Mouse (Mus musculus): ENCODE data around the gene Zfp36l2. TPM values are rescaled to one million over a fixed set of nuclear protein-coding genes. Genes with fewer than 3 reads are reported as not detected.

Gene Zfp36l2
- polyA plus RNA-seq, 1 experiment from 2014 or later = 18.7 TPM

DNA sequence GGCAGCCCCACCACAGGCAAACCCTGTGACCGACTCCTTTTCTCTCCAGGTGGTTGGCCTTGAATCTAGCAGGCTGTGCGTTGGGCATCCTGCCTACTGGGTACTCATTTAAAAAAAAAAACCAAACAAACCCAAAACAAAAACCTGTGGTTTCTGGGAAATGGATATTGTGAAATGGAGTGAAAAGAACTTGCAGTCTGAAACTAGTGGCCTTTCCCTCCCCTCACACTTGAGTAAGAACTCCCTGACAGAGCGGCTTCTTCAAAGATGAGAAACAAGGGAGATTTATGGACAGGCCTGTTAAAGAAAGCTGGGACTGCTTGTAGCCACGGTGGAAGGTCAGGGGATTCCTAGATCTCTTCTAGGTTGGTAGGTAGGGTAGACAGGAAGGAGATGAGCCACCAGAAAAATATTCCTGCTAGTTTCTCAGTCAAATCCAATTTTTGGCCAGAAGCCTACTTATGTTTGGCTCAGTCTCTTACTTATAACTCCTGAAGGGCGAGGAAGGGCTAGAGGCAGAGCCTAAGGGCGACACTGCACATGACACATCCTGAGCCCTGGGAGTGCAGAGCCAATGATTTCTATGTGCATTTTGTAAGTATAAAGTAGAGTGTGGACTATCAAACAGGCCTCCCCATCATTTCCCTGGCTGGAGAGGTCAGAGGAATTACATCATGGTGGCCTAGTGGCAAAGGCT lies 27.7 kb upstream of the Zfp36l2 start:
- whole genome bisulfite sequencing = 68% methylated on average over 6 of the region's 6 CpGs
- Histone ChIP-seq H3K9ac (no peak overlapping the region), H3K36me3 (peaks cover 49% of the 10 kb centered on the region), H3K27ac (no peak overlapping the region; the same call in 1 of the 2 replicates), H3K4me3 (no peak overlapping the region), H3K27me3 (no peaks in the 10 kb centered on the region), H3K4me2 (replicated peaks) (no peak overlapping the region), H3K4me1 (no peaks in the 10 kb centered on the region), H3K9me3 (no peaks in the 10 kb centered on the region)
- ATAC-seq (ENCODE audit: low FRiP score, low read depth) = no peak

DNA sequence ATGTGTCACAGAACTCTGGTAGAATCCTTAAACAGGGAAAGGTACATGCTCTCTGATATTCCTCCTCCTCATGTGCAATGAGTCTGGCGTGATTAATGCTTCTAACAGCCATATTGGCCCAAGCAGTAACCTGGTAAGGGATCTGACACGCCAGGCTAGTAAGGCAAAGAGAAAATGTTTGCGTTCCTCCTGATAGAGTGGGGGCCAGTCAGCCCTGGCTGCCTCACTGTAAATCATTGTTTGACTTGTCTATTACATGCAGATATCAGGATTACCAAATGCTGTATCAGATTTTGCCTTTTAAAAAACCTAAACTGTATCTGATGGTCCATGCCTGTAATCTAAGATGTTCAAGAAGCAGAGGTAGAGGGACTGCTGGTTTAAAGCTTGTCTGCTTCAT lies 25.7 kb upstream of the Zfp36l2 start:
- Histone ChIP-seq H3K9ac (no peak overlapping the region), H3K4me2 (replicated peaks) (no peak overlapping the region), H3K9me3 (no peaks in the 10 kb centered on the region), H3K36me3 (peaks cover 32% of the 10 kb centered on the region), H3K4me3 (no peak overlapping the region), H3K27me3 (no peaks in the 10 kb centered on the region), H3K4me1 (no peaks in the 10 kb centered on the region), H3K27ac (no peak overlapping the region)
- ATAC-seq (ENCODE audit: low FRiP score, low read depth) = no peak
- 81% methylated on average over 3 of the region's 3 CpGs for WGBS

DNA sequence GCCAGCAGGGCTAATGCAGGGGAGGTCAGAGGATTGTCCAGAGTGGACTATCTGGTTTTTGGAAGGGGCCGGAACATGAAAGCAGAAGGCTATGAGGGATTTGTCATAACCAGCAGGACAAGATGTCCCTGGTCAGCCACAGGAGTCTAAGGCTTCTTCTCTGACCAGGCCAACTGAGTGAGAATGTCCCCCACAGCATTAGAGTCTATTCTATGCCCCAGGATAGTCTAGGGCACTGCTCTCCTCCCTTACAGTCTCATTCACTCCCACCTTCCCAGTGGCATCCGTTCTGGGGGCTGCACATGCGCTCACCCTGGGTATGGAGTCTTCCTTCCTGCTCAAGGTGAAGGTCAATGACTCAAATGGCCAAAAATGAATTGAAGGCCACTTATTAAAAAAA lies 19.9 kb upstream of the Zfp36l2 start:
- WGBS = 97% methylated on average over 3 of the region's 3 CpGs
- no peak for ATAC-seq (ENCODE audit: low FRiP score, low read depth)

DNA sequence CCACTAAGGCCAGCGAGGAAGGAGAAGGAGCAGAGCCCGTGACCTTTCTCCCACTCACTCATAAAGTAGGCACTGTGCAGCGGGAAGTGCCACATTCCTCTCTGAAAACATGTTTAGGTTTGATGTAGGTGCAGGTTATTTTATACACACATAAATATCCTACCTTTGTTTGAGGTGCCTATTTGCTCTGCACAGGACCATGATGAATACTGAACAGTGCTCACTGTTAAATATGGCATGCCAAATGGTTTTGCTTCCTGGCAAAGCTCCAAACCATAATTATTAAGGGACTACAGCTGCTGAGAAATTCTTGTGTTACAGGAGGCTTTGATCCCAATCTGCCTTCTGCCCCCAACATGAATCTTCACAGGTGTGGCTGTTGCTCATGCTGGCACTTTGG lies 18.5 kb upstream of the Zfp36l2 start:
- H3K4me2 ChIP-seq (replicated peaks) = no peak overlapping the region
- peaks cover 13% of the 10 kb centered on the region for H3K36me3 ChIP-seq
- H3K4me3 ChIP-seq = no peak overlapping the region
- peak; percentile 46 for ATAC-seq (ENCODE audit: low FRiP score, low read depth)
- 31% methylated on average over 3 of the region's 3 CpGs for WGBS
- H3K27ac ChIP-seq = peak overlapping the region; percentile 44; the same call in 1 of the 2 replicates
- no peaks in the 10 kb centered on the region for H3K27me3 ChIP-seq
- peaks cover 28% of the 10 kb centered on the region for H3K4me1 ChIP-seq
- H3K9ac ChIP-seq = no peak overlapping the region
- H3K9me3 ChIP-seq = peaks cover 3% of the 10 kb centered on the region; the same call in 1 of the 2 replicates

More for the DNA sequence above, 19.9 kb upstream of the Zfp36l2 start:
- no peak overlapping the region for H3K27ac ChIP-seq
- no peak overlapping the region for H3K4me3 ChIP-seq
- H3K9ac ChIP-seq = no peak overlapping the region
- H3K9me3 ChIP-seq = peaks cover 3% of the 10 kb centered on the region; the same call in 1 of the 2 replicates
- H3K36me3 ChIP-seq = peaks cover 21% of the 10 kb centered on the region
- peaks cover 28% of the 10 kb centered on the region for H3K4me1 ChIP-seq
- no peak overlapping the region for H3K4me2 ChIP-seq (replicated peaks)
- no peaks in the 10 kb centered on the region for H3K27me3 ChIP-seq

GRCm38 (mm10) chr17:84204962-84205361 lies 17.2 kb upstream of the Zfp36l2 start:
- Histone ChIP-seq H3K27ac (no peak overlapping the region), H3K4me1 (peaks cover 28% of the 10 kb centered on the region), H3K4me3 (no peak overlapping the region), H3K36me3 (peaks cover 15% of the 10 kb centered on the region), H3K9ac (no peak overlapping the region), H3K4me2 (replicated peaks) (no peak overlapping the region), H3K27me3 (no peaks in the 10 kb centered on the region), H3K9me3 (peaks cover 3% of the 10 kb centered on the region; the same call in 1 of the 2 replicates)
- WGBS = 68% methylated on average over 5 of the region's 5 CpGs
- no peak for ATAC-seq (ENCODE audit: low FRiP score, low read depth)

DNA sequence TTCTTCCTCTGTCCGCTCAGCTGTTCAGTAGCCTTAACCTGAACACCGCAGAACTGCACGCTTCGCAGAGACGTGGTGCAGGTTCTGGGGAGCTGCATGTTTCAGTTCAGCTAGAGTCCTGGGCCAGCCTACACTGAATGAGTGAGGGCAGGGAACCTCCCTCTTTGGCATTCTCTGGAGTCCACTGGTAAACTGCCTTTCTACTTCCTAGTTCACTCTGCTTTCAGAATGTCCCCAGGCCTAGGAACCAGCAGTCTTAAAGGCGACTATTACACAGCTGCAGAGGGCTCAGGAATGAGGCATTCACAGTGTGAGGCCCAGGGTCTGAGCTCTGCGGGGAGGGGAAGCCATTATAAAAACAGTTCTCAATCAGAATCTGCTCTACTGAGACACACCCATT lies 15.6 kb upstream of the Zfp36l2 start:
- Histone ChIP-seq H3K9me3 (peaks cover 3% of the 10 kb centered on the region; the same call in 1 of the 2 replicates), H3K4me2 (replicated peaks) (no peak overlapping the region), H3K4me1 (peaks cover 28% of the 10 kb centered on the region), H3K27ac (peak overlapping the region; percentile 52; the same call in 1 of the 2 replicates), H3K36me3 (peaks cover 19% of the 10 kb centered on the region), H3K27me3 (no peaks in the 10 kb centered on the region), H3K9ac (0 out of 2 replicates have a peak overlapping the region, but pooled peaks have one; percentile 9), H3K4me3 (no peak overlapping the region)
- 52% methylated on average over 7 of the region's 7 CpGs for WGBS
- no peak for ATAC-seq (ENCODE audit: low FRiP score, low read depth)

DNA sequence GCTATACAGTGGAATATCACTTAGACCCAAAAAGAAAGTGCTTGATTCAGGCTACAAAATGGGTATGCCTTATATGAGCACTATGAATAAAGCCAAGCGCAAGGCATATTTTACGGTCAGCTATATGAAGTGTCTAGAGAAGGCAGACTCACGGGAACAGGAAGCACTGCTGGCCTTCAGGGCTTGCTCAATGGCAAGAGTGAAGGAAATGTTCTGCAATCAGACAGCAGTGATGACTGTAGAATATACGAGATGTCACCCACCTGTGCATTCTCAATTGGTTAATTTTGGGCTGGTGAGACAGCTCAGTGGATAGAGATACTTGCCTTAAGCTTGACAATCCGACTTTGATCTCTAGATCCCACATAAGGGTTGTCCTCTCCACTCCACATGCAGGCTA lies 13.4 kb upstream of the Zfp36l2 start:
- Histone ChIP-seq H3K4me2 (replicated peaks) (no peak overlapping the region), H3K36me3 (peaks cover 19% of the 10 kb centered on the region), H3K27ac (no peak overlapping the region), H3K9me3 (peaks cover 3% of the 10 kb centered on the region; the same call in 1 of the 2 replicates), H3K4me1 (peaks cover 26% of the 10 kb centered on the region), H3K4me3 (no peak overlapping the region), H3K9ac (no peak overlapping the region), H3K27me3 (no peaks in the 10 kb centered on the region)
- no peak for ATAC-seq (ENCODE audit: low FRiP score, low read depth)
- 87% methylated on average over 5 of the region's 5 CpGs for WGBS

- H3K27me3 ChIP-seq = no peaks in the 10 kb centered on the region
- no peak overlapping the region for H3K27ac ChIP-seq
- ATAC-seq (ENCODE audit: low FRiP score, low read depth) = no peak
- H3K36me3 ChIP-seq = peaks cover 18% of the 10 kb centered on the region
- H3K4me1 ChIP-seq = peaks cover 15% of the 10 kb centered on the region
- no peak overlapping the region for H3K9ac ChIP-seq
- H3K9me3 ChIP-seq = no peaks in the 10 kb centered on the region
- WGBS = 57% methylated on average over 4 of the region's 4 CpGs
- H3K4me3 ChIP-seq = no peak overlapping the region
- no peak overlapping the region for H3K4me2 ChIP-seq (replicated peaks)
These were observed 10.2 kb upstream of the Zfp36l2 start for GRCm38 (mm10) chr17:84197912-84198344.

- Histone ChIP-seq H3K27ac (no peak overlapping the region), H3K4me3 (no peak overlapping the region), H3K9ac (no peak overlapping the region), H3K27me3 (no peaks in the 10 kb centered on the region), H3K4me1 (peaks cover 13% of the 10 kb centered on the region), H3K4me2 (replicated peaks) (no peak overlapping the region), H3K36me3 (peaks cover 32% of the 10 kb centered on the region), H3K9me3 (no peaks in the 10 kb centered on the region)
- ATAC-seq (ENCODE audit: low FRiP score, low read depth) = no peak
These were observed 8.6 kb upstream of the Zfp36l2 start for GRCm38 (mm10) chr17:84196329-84196728.

- ATAC-seq (ENCODE audit: low FRiP score, low read depth) = no peak
- Histone ChIP-seq H3K36me3 (peaks cover 30% of the 10 kb centered on the region), H3K4me2 (replicated peaks) (no peak overlapping the region), H3K9ac (no peak overlapping the region), H3K9me3 (no peaks in the 10 kb centered on the region), H3K4me1 (peaks cover 13% of the 10 kb centered on the region), H3K4me3 (no peak overlapping the region), H3K27ac (no peak overlapping the region), H3K27me3 (no peaks in the 10 kb centered on the region)
- WGBS = 85% methylated on average over 3 of the region's 3 CpGs
These were observed 8.1 kb upstream of the Zfp36l2 start for GRCm38 (mm10) chr17:84195835-84196234.

- Histone ChIP-seq H3K4me1 (peaks cover 22% of the 10 kb centered on the region), H3K9me3 (no peaks in the 10 kb centered on the region), H3K4me2 (replicated peaks) (no peak overlapping the region), H3K27me3 (no peaks in the 10 kb centered on the region), H3K36me3 (peaks cover 26% of the 10 kb centered on the region), H3K9ac (no peak overlapping the region), H3K27ac (no peak overlapping the region), H3K4me3 (no peak overlapping the region)
- WGBS = 50% methylated on average over 4 of the region's 4 CpGs
- ATAC-seq (ENCODE audit: low FRiP score, low read depth) = no peak
These were observed 7.3 kb upstream of the Zfp36l2 start for GRCm38 (mm10) chr17:84195003-84195395.

DNA sequence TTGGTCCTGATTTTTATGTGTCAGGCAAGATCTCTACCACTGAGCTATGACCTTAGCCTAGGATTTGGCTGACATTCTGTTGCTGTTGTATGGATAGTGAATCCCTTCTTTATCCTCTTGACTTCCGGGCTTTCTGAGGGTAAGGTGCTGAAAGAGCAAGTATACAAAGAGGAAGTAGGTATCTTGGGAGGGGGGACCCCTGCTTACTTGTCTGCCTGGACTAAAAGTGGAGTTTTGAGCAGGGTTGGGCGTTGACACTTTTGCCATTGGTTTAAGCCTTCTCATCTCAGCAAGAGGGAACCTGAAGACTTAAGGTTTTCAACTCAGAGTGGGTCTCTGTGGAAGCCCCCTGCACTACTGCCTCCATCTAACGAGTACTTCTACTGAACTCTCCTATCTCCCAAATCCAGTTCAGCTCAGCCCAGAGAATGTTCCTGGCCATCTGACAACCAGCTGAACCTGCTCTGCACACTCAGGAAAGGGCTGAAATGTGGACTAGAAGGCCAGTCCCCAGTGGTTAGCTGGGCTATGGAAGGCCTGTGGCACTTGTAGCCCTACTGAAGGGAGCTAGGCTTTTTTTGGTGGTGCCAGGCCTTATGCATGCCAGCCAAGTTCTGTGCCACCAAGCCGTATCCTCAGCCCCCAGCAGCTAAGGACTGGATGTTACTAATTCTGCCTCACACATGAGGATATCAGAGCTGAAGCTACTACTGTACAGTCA lies 6.7 kb upstream of the Zfp36l2 start:
- Histone ChIP-seq H3K9ac (no peak overlapping the region), H3K27me3 (no peaks in the 10 kb centered on the region), H3K27ac (no peak overlapping the region), H3K9me3 (no peaks in the 10 kb centered on the region), H3K4me2 (replicated peaks) (no peak overlapping the region), H3K36me3 (peaks cover 22% of the 10 kb centered on the region), H3K4me3 (no peak overlapping the region), H3K4me1 (peaks cover 25% of the 10 kb centered on the region)
- no peak for ATAC-seq (ENCODE audit: low FRiP score, low read depth)
- WGBS = 86% methylated on average over 4 of the region's 4 CpGs
